Mouse (Mus musculus) spleen, embryonic (tissue): ENCODE results near the gene Gm45837.

Experiments
- CTCF ChIA-PET: fragments of 350-600 bp; sonication (Branson Sonifier 250); formaldehyde crosslinking; loops from one replicate; lab custom pipeline; 2022; lab: Charles Lee

Gm45837 gene

GRCm38 (mm10) chr7:101483498-101484115 is 72.9 kb downstream of the Gm45837 start:
- CTCF ChIA-PET, result interaction anchor here (0.6 to 1.3 kb wide), 2 partner anchors 15 kb away, joined by 3 read pairs; no protein-coding TSS in a partner anchor

- CTCF ChIA-PET, result no interaction called here
Measured at GRCm38 (mm10) chr7:101487102-101487501, 76.4 kb downstream of the Gm45837 start.

- CTCF ChIA-PET, result no interaction called here
Measured at GRCm38 (mm10) chr7:101490952-101491351, 80.3 kb downstream of the Gm45837 start.

- CTCF ChIA-PET, result interaction anchor here (1.5 kb wide), 1 partner anchor 15 kb away, joined by 3 read pairs; no protein-coding TSS in a partner anchor
Measured at GRCm38 (mm10) chr7:101498385-101498784, 87.7 kb downstream of the Gm45837 start.

- CTCF ChIA-PET, result interaction anchor here (0.6 to 1.7 kb wide), 5 partner anchors 7 to 790 kb away, joined by 3 to 4 read pairs (median 3); no protein-coding TSS in a partner anchor
Measured at GRCm38 (mm10) chr7:101499251-101499650, 88.6 kb downstream of the Gm45837 start.

GRCm38 (mm10) chr7:101499701-101500100 is 89.0 kb downstream of the Gm45837 start:
- CTCF ChIA-PET, result interaction anchor here (0.6 to 1.7 kb wide), 4 partner anchors 8 to 791 kb away, joined by 3 to 4 read pairs (median 3); no protein-coding TSS in a partner anchor

GRCm38 (mm10) chr7:101501236-101501635 is 90.5 kb downstream of the Gm45837 start:
- CTCF ChIA-PET, result no interaction called here

GRCm38 (mm10) chr7:101501675-101502074 is 91.0 kb downstream of the Gm45837 start:
- CTCF ChIA-PET, result interaction anchor here (0.6 to 0.7 kb wide), 2 partner anchors 16 to 104 kb away, joined by 8 to 13 read pairs; no protein-coding TSS in a partner anchor

- CTCF ChIA-PET, result interaction anchor here (0.6 to 1.2 kb wide), 7 partner anchors 36 to 378 kb away, joined by 3 to 10 read pairs (median 3); no protein-coding TSS in a partner anchor
Measured at GRCm38 (mm10) chr7:101503351-101503750, 92.7 kb downstream of the Gm45837 start.

- CTCF ChIA-PET, result interaction anchor here (0.7 to 1.2 kb wide), 2 partner anchors 53 to 76 kb away, joined by 3 to 10 read pairs; no protein-coding TSS in a partner anchor
Measured at GRCm38 (mm10) chr7:101503803-101504202, 93.1 kb downstream of the Gm45837 start.

- CTCF ChIA-PET, result no interaction called here
Measured at GRCm38 (mm10) chr7:101504507-101504906, 93.8 kb downstream of the Gm45837 start.

GRCm38 (mm10) chr7:101509212-101509611 is 98.5 kb downstream of the Gm45837 start:
- CTCF ChIA-PET, result no interaction called here

- CTCF ChIA-PET, result no interaction called here
Measured at GRCm38 (mm10) chr7:101513655-101514054, 103.0 kb downstream of the Gm45837 start.

- CTCF ChIA-PET, result no interaction called here
Measured at GRCm38 (mm10) chr7:101514768-101515167, 104.1 kb downstream of the Gm45837 start.

- CTCF ChIA-PET, result no interaction called here
Measured at GRCm38 (mm10) chr7:101515295-101515694, 104.6 kb downstream of the Gm45837 start.

GRCm38 (mm10) chr7:101516460-101516859 is 105.8 kb downstream of the Gm45837 start:
- CTCF ChIA-PET, result no interaction called here

- CTCF ChIA-PET, result no interaction called here
Measured at GRCm38 (mm10) chr7:101521696-101522095, 111.0 kb downstream of the Gm45837 start.

GRCm38 (mm10) chr7:101523205-101523604 is 112.5 kb downstream of the Gm45837 start:
- CTCF ChIA-PET, result interaction anchor here (0.6 kb wide), 1 partner anchor 30 kb away, joined by 4 read pairs; no protein-coding TSS in a partner anchor

- CTCF ChIA-PET, result no interaction called here
Measured at GRCm38 (mm10) chr7:101526484-101526883, 115.8 kb downstream of the Gm45837 start.

GRCm38 (mm10) chr7:101534428-101534827 is 123.7 kb downstream of the Gm45837 start:
- CTCF ChIA-PET, result no interaction called here

GRCm38 (mm10) chr7:101535102-101535501 is 124.4 kb downstream of the Gm45837 start:
- CTCF ChIA-PET, result no interaction called here

- CTCF ChIA-PET, result no interaction called here
Measured at GRCm38 (mm10) chr7:101535517-101535916, 124.8 kb downstream of the Gm45837 start.

GRCm38 (mm10) chr7:101537541-101537940 is 126.9 kb downstream of the Gm45837 start:
- CTCF ChIA-PET, result no interaction called here
